Mouse (Mus musculus) frontal cortex, postnatal 25 days (tissue): ENCODE measurements at regions not wholly inside any gene's neighbourhood (a gene's known extent, or its start where the extent isn't known, plus 50 kb on each side); places are given as distances from the start of the nearest gene placed in this dataset.

Experiments
- DNase-seq, 2 experiments: peaks; one replicate each; pipeline ENCODE4 v3.0.0; 2022; ENCODE audit warnings: low spot score in 2 of 2

- DNase-seq, result no peak
Observed at GRCm38 (mm10) chr9:52240585-52241320, 72.4 kb upstream of the Zc3h12c start.

DNA sequence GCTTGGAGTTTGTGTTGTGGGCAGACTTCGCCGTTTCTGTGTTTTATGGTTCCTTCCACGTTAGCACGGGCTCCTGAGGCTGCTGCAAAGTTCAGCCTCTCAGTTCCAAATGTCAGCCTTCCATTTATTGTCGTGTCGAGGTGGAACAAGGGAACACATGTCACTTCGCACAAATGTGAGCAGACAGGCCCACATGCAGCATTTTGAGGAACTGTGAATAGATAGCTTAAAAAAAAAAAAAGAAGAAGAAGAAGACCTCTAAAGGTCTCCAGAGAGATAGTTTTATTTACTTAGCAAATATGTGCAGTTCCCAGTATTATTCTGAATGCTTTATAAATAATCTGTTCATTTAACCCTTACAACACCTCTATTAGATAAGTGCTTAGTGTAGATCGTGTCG is 66.4 kb upstream of the Zc3h12c start:
- DNase-seq, result no peak

GRCm38 (mm10) chr9:52229589-52229988 is 61.2 kb upstream of the Zc3h12c start:
- DNase-seq, result no peak

GRCm38 (mm10) chr9:52225646-52226045 is 57.3 kb upstream of the Zc3h12c start:
- DNase-seq, result no peak

DNA sequence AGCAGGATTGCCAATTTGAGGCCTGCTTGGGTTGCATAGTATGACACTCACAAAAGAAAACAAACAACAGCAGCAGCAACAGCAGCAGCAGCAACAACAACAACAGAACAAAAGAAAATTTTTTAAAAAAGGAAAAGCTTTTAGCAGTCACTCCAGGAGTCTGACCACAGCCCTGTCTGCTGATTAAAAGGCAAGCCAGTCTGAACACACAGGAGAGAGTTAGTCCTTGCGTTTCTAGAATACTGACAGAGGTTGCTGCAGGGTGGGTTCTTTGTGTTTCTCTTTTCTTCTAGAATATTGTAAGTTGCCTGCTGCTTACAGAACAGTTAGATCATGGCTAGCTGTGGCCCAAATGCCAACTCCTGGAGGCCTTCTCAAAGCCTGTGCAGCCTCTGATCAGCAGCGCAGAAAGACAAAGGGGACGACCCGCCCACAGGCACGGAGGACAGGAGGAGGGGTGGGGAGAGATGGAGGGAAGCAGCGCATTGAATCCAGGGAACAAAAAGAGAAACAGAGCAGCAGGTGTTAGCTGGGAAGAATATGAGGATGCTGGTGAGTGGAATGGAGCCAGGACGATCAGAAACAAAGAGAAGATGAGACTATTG is 55.2 kb upstream of the Zc3h12c start:
- DNase-seq, result no peak
